Mouse (Mus musculus) CH12.LX (cell line): Measurements from ENCODE around the gene Ccs. TPM values are rescaled to one million over a fixed set of nuclear protein-coding genes. Genes with fewer than 3 reads are reported as not detected.

ENCODE experiments used
- DNase-seq: peaks from one replicate; pipeline ENCODE4 v3.0.0-alpha.2; 2013; ENCODE audit errors: extremely low read depth
- H3K27ac ChIP-seq: 2 replicates; pipeline ENCODE4 v1.5.1; 2012; ENCODE audit warnings: low read depth, mild to moderate bottlenecking, control low read depth, moderate library complexity; ENCODE audit not compliant: insufficient read depth
- H3K27me3 ChIP-seq: replicated peaks from 2 replicates; pipeline ENCODE3; 2012; ENCODE audit warnings: inconsistent platforms
- H3K36me3 ChIP-seq, 2 experiments: replicated peaks in 1 of 2; 2 replicates each; pipeline versions ENCODE3 to v1.6.1; 2012; ENCODE audit warnings: inconsistent platforms in 1 of 2, low read length in 1 of 2, mild to moderate bottlenecking in 1 of 2, mixed read lengths in 1 of 2, moderate library complexity in 1 of 2; ENCODE audit not compliant: control insufficient read depth in 1 of 2, insufficient read depth in 1 of 2
- H3K4me1 ChIP-seq, 2 experiments: 2 replicates each; pipeline ENCODE4 v1.6.1; 2012; ENCODE audit warnings: inconsistent platforms in 1 of 2, moderate library complexity in 1 of 2; ENCODE audit not compliant: insufficient read depth in 2 of 2, control insufficient read depth in 1 of 2
- H3K4me2 ChIP-seq: 2 replicates; pipeline ENCODE4 v1.6.1; 2012; ENCODE audit warnings: low read depth, mild to moderate bottlenecking, control low read depth; ENCODE audit not compliant: poor library complexity, insufficient read depth, severe bottlenecking
- H3K4me3 ChIP-seq, 3 experiments: fragments of 150-350 bp in 1 of 3; sonication (generic) in 1 of 3; replicated peaks in 1 of 3; 2 replicates each; pipeline versions ENCODE3 to v1.5.1; 2011 to 2012; ENCODE audit warnings: low read depth in 2 of 3, low read length in 2 of 3, mild to moderate bottlenecking in 2 of 3, moderate library complexity in 2 of 3, control low read depth in 1 of 3, improper control_type of control experiment in 1 of 3, inconsistent platforms in 1 of 3, mixed read lengths in 1 of 3; ENCODE audit not compliant: poor library complexity in 1 of 3
- H3K79me2 ChIP-seq: replicated peaks from 2 replicates; pipeline ENCODE4 v1.6.1; 2012; ENCODE audit warnings: mild to moderate bottlenecking, moderate library complexity; ENCODE audit not compliant: control insufficient read depth, poor library complexity, insufficient read depth, severe bottlenecking; ENCODE audit errors: extremely low read depth
- H3K9ac ChIP-seq: 2 replicates; pipeline ENCODE4 v1.6.1; 2012; ENCODE audit warnings: low read depth, mild to moderate bottlenecking, control low read depth, moderate library complexity; ENCODE audit not compliant: insufficient read depth
- H3K9me3 ChIP-seq: replicated peaks from 2 replicates; pipeline ENCODE3; 2012; ENCODE audit warnings: low read length, inconsistent platforms, mixed read lengths
- CHD2 ChIP-seq: IDR thresholded peaks from 2 replicates; pipeline ENCODE4 v1.6.1; 2011; ENCODE audit warnings: low read length, improper control_type of control experiment
- E2F4 ChIP-seq: IDR thresholded peaks from 2 replicates; pipeline ENCODE4 v1.6.1; 2011; ENCODE audit warnings: low read depth, low read length, improper control_type of control experiment; ENCODE audit not compliant: insufficient replicate concordance
- ELF1 ChIP-seq: IDR thresholded peaks from 2 replicates; pipeline ENCODE4 v1.6.1; 2014; ENCODE audit warnings: low read depth, mild to moderate bottlenecking, inconsistent platforms, low read length, improper control_type of control experiment
- HCFC1 ChIP-seq: IDR thresholded peaks from 2 replicates; pipeline ENCODE4 v1.6.1; 2012; ENCODE audit warnings: low read depth, mild to moderate bottlenecking, inconsistent platforms, low read length, improper control_type of control experiment
- JUN ChIP-seq: IDR thresholded peaks from 2 replicates; pipeline ENCODE4 v1.6.1; 2011; ENCODE audit warnings: low read depth, mild to moderate bottlenecking, low read length, improper control_type of control experiment, moderate library complexity; ENCODE audit not compliant: insufficient read depth
- MAX ChIP-seq: IDR thresholded peaks from 2 replicates; pipeline ENCODE4 v1.6.1; 2011; ENCODE audit warnings: low read length, improper control_type of control experiment
- NRF1 ChIP-seq: IDR thresholded peaks from 2 replicates; pipeline ENCODE4 v1.6.1; 2014; ENCODE audit warnings: low read depth, mild to moderate bottlenecking, inconsistent platforms, low read length, improper control_type of control experiment, moderate library complexity
- POLR2AphosphoS2 ChIP-seq: IDR thresholded peaks from 2 replicates; pipeline ENCODE4 v1.6.1; 2011; ENCODE audit warnings: low read depth, low read length, improper control_type of control experiment
- RAD21 ChIP-seq: IDR thresholded peaks from 2 replicates; pipeline ENCODE4 v1.6.1; 2011; ENCODE audit warnings: low read depth, mild to moderate bottlenecking, low read length, improper control_type of control experiment, moderate library complexity
- RCOR1 ChIP-seq: conservative IDR thresholded peaks from 2 replicates; pipeline ENCODE4 v1.6.1; 2012; ENCODE audit warnings: low read depth, mild to moderate bottlenecking, inconsistent platforms, low read length, improper control_type of control experiment
- TBP ChIP-seq: conservative IDR thresholded peaks from 2 replicates; pipeline ENCODE4 v1.6.1; 2011; ENCODE audit warnings: low read depth, low read length, improper control_type of control experiment
- ZMIZ1 ChIP-seq: IDR thresholded peaks from 2 replicates; pipeline ENCODE4 v1.6.1; 2012; ENCODE audit warnings: low read depth, mild to moderate bottlenecking, inconsistent platforms, low read length, improper control_type of control experiment
- dilution Hi-C: fragments of 300-500 bp; cut with MboI; formaldehyde crosslinking; loops from 2 replicates; pipeline ENCODE4 v1.14.3; 2020; ENCODE audit warnings: low sequenced_read_pairs; ENCODE audit not compliant: extremely low pct_unique_long_range_greater_than_20kb, extremely low pct_ligation_motif_present
- in situ Hi-C: fragments of 300-500 bp; cut with MboI; formaldehyde crosslinking; loops from 3 replicates; pipeline ENCODE4 v1.14.3; 2019; ENCODE audit warnings: low sequenced_read_pairs, low pct_ligation_motif_present, low pct_unique_long_range_greater_than_20kb, mixed read lengths
- polyA plus RNA-seq: library from polyadenylated mRNA; unstranded; fragments of >175 nt; gene quantifications from 2 replicates; pipeline ENCODE4 v1.2.1, GENCODE M21; 2012; ENCODE audit warnings: low read depth; ENCODE audit not compliant: insufficient read length
- total RNA-seq, 2 experiments: library from RNA; depleted of rRNA; stranded (reverse); fragments of 300-350 nt in 1 of 2; fragments of >200 nt in 1 of 2; gene quantifications; 2 replicates each; pipeline ENCODE4 v1.2.3; 2012 to 2014

Ccs gene
- total and polyA plus RNA-seq, 3 experiments, result 25.6 to 42.1 (median 32.0) TPM

- Histone ChIP-seq H3K9me3 (no peaks in the 10 kb centered on the region), H3K9ac (no peak overlapping the region), H3K4me2 (no peak overlapping the region), H3K36me3 (peaks cover 5 to 12% of the 10 kb centered on the region in 2 experiments), H3K4me1 (peaks cover 6 to 19% of the 10 kb centered on the region in 2 experiments; a peak in 3 of 4 replicates), H3K4me3 (no peak overlapping the region), H3K79me2 (no peaks in the 10 kb centered on the region), H3K27me3 (peaks cover 51% of the 10 kb centered on the region), H3K27ac (no peak overlapping the region)
- dilution Hi-C loops (no loop called here), in situ Hi-C loops (loop anchor here (5.0 kb wide), 1 partner anchor 84 kb away; the partner anchor contains the start of gene Rbm4b)
- DNase-seq, result no peak
- TF ChIP-seq CHD2 (no peak), NRF1 (no peak), JUN (no peak), RCOR1 (no peak), POLR2AphosphoS2 (no peak), HCFC1 (no peak), ELF1 (no peak)
- TF ChIP-seq, all 38 proteins: peak for 0
Measured at GRCm38 (mm10) chr19:4840848-4841247, 1.7 kb upstream of the Ccs start.

GRCm38 (mm10) chr19:4838526-4839140 lies 499 bp downstream of the Ccs start:
- Histone ChIP-seq H3K4me2 (peak overlapping the region; percentile 78), H3K36me3 (peaks cover 5 to 26% of the 10 kb centered on the region in 2 experiments), H3K9ac (peak overlapping the region; percentile 83), H3K4me1 (peaks cover 6 to 19% of the 10 kb centered on the region in 2 experiments; a peak in 3 of 4 replicates), H3K9me3 (no peaks in the 10 kb centered on the region), H3K27ac (no peak overlapping the region), H3K27me3 (peaks cover 38% of the 10 kb centered on the region), H3K4me3 (peak overlapping the region; percentile 76 to 81 (median 76)), H3K79me2 (no peaks in the 10 kb centered on the region)
- dilution Hi-C loops, result no loop called here
- TF ChIP-seq JUN, result no peak
- peak; percentile 13 for DNase-seq
- in situ Hi-C loops, result no loop called here

- in situ Hi-C loops, result no loop called here
- no peak for DNase-seq
Measured at GRCm38 (mm10) chr19:4837049-4837448, 2.1 kb downstream of the Ccs start.

More at GRCm38 (mm10) chr19:4837049-4837448, 2.1 kb downstream of the Ccs start:
- Histone ChIP-seq H3K9me3 (no peaks in the 10 kb centered on the region), H3K79me2 (no peaks in the 10 kb centered on the region), H3K9ac (no peak overlapping the region), H3K27ac (no peak overlapping the region), H3K27me3 (peaks cover 26% of the 10 kb centered on the region), H3K4me2 (no peak overlapping the region), H3K4me1 (peaks cover 6 to 25% of the 10 kb centered on the region in 2 experiments; a peak in 3 of 4 replicates), H3K36me3 (peaks cover 14 to 40% of the 10 kb centered on the region in 2 experiments), H3K4me3 (no peak overlapping the region)
- TF ChIP-seq ZMIZ1 (no peak), MAX (no peak), POLR2AphosphoS2 (no peak), RAD21 (no peak), E2F4 (no peak), TBP (no peak)
- dilution Hi-C loops, result no loop called here
